Mouse (Mus musculus) limb, embryonic 15.5 days (tissue): Measurements from ENCODE around the gene Gnpat. TPM values are rescaled to one million over a fixed set of nuclear protein-coding genes. Genes with fewer than 3 reads are reported as not detected.

Source experiments
- ATAC-seq: fragments of 200-750 bp; cut with Nextera tagmentation; 2 replicates; pipeline ENCODE4 v1.8.0; 2017; ENCODE audit warnings: low read depth, moderate TSS enrichment; ENCODE audit not compliant: insufficient number of reproducible peaks, low FRiP score, low TSS enrichment
- H3K27ac ChIP-seq: fragments of 300-500 bp; sonication (generic); 2 replicates; pipeline ENCODE4 v1.5.1; 2015; ENCODE audit warnings: moderate library complexity, mild to moderate bottlenecking, inconsistent platforms
- H3K27me3 ChIP-seq: fragments of 300-500 bp; sonication (generic); 2 replicates; pipeline ENCODE4 v1.6.1; 2015; ENCODE audit warnings: inconsistent platforms
- H3K36me3 ChIP-seq: fragments of 300-500 bp; sonication (generic); 2 replicates; pipeline ENCODE4 v1.6.1; 2015; ENCODE audit warnings: inconsistent platforms
- H3K4me1 ChIP-seq: fragments of 300-500 bp; sonication (generic); 2 replicates; pipeline ENCODE4 v1.6.1; 2015; ENCODE audit warnings: inconsistent platforms
- H3K4me2 ChIP-seq: fragments of 300-500 bp; sonication (generic); 2 replicates; pipeline ENCODE4 v1.6.1; 2015; ENCODE audit warnings: mild to moderate bottlenecking, inconsistent platforms
- H3K4me3 ChIP-seq: fragments of 300-500 bp; sonication (generic); 2 replicates; pipeline ENCODE4 v1.5.1; 2015; ENCODE audit warnings: mild to moderate bottlenecking, inconsistent platforms
- H3K9ac ChIP-seq: fragments of 300-500 bp; sonication (generic); 2 replicates; pipeline ENCODE4 v1.6.1; 2015; ENCODE audit warnings: inconsistent platforms
- H3K9me3 ChIP-seq: fragments of 300-500 bp; sonication (generic); 2 replicates; pipeline ENCODE4 v1.6.1; 2016; ENCODE audit warnings: inconsistent platforms
- WGBS: fragments of 180-500 bp; shearing (Covaris S2); methylation state at CpG from one replicate; pipeline ENCODE4 v1.1.7; 2015; 5-methylcytosine and 5-hydroxymethylcytosine counted together
- polyA plus RNA-seq: library from polyadenylated mRNA; unstranded; fragments of >200 nt; fragmentation: Nextera tagmentation; extraction: Ambion mirVana; gene quantifications from 2 replicates; pipeline ENCODE4 v1.2.1, GENCODE M21; 2015

The Gnpat gene
- polyA plus RNA-seq, 1 experiment from 2014 or later, result 83.9 TPM

DNA sequence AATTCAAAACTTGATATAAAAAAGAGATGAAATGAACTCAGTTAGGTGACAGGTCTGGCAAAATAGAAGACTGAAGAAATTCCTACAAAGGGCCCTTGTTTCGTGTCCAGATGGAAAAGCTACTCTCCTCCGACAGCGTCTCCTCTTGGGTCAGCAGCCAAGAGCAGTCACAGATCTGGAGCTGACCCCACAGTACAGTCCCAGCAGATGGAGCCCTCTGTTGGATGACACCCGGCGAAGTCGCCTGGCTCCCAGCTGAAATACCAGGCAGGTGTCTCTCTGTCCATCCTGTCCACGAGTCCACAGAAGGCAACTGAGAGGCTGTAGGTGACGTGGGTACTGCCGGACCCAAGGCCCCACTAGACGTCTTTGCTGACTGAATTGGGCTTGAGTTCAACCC, 47.5 kb downstream of the Gnpat start:
- Histone ChIP-seq H3K4me1 (0 out of 2 replicates have a peak, but pooled peaks cover 2% of the 10 kb centered on the region), H3K36me3 (peaks cover 90% of the 10 kb centered on the region), H3K9ac (no peak overlapping the region), H3K27me3 (no peaks in the 10 kb centered on the region), H3K4me3 (no peak overlapping the region), H3K4me2 (no peak overlapping the region), H3K27ac (no peak overlapping the region), H3K9me3 (no peaks in the 10 kb centered on the region)
- no peak for ATAC-seq
- 85% methylated on average over 10 of the region's 10 CpGs for WGBS

DNA sequence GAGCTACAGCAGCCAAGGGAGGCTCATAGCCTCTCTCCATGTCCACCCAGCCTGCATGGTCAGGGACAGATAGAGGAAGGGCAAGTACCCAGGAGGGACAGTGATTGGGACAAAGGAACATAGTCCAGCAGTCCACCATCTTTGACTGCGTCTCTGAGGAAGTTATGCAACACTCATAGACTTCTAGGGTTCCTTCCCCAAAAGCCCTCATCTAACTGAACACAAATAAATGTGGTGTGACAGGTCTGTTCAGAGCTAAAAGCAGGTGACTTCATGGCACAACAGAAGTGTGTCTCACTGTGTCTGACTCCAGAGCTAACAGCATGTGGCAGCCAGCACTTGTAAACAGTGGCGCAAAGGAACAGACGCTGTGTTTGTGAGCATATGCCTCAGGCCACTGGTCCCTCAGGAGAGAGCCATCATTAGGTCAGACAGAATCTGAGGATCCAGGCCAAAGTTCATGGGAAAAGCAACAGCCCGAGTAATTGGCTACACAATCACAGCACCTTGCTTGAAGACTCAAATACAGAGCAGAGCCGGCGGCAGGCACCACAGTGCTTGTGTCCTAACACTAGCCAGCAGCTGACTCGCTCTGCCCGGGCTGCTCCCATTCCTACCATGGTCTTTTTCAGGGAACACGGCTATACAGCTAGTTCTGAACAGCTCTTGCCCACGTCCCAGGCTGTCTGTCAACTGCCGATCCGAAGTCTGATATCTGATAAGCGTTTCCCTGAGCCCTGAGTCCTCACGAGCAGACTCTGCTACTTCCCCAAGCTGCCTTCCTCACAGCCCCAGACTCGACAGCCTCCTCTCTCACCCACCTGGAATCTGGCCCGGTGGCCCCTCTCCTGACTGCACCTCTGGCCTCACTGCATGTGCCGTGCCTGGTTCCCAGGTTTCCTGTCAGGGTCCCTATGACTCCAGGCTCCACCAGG, 49.4 kb downstream of the Gnpat start:
- Histone ChIP-seq H3K4me1 (no peaks in the 10 kb centered on the region), H3K9me3 (no peaks in the 10 kb centered on the region), H3K4me3 (no peak overlapping the region), H3K27me3 (no peaks in the 10 kb centered on the region), H3K27ac (no peak overlapping the region), H3K36me3 (peaks cover 77% of the 10 kb centered on the region), H3K4me2 (no peak overlapping the region), H3K9ac (no peak overlapping the region)
- 72% methylated on average over 17 of the region's 17 CpGs for WGBS
- no peak for ATAC-seq

DNA sequence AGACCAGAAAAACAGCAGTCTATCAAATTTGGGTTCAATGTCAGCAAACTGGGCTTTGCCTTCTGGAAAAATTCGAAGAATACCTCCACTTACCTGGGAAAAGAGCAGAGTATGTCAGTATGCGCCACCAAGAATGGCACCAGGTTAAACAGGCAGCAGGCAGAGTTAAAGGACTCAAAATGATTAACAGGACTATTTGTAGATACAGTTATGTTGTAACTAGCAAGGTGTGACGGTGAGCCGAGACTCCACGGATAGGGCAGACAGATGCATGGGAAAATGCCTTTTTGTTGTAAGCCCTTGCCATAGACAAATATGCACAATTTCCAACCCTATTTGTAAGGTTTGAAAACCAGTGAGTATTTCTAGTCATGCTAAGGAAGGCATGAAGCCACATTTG, 51.2 kb downstream of the Gnpat start:
- ATAC-seq, result no peak
- WGBS, result 97% methylated on average over 5 of the region's 5 CpGs
- H3K9ac ChIP-seq, result no peak overlapping the region
- H3K4me3 ChIP-seq, result no peak overlapping the region
- peaks cover 7% of the 10 kb centered on the region; the same call in 1 of the 2 replicates for H3K4me1 ChIP-seq
- no peaks in the 10 kb centered on the region for H3K9me3 ChIP-seq
- peaks cover 60% of the 10 kb centered on the region for H3K36me3 ChIP-seq
- no peaks in the 10 kb centered on the region for H3K27me3 ChIP-seq
- H3K4me2 ChIP-seq, result no peak overlapping the region
- H3K27ac ChIP-seq, result no peak overlapping the region

DNA sequence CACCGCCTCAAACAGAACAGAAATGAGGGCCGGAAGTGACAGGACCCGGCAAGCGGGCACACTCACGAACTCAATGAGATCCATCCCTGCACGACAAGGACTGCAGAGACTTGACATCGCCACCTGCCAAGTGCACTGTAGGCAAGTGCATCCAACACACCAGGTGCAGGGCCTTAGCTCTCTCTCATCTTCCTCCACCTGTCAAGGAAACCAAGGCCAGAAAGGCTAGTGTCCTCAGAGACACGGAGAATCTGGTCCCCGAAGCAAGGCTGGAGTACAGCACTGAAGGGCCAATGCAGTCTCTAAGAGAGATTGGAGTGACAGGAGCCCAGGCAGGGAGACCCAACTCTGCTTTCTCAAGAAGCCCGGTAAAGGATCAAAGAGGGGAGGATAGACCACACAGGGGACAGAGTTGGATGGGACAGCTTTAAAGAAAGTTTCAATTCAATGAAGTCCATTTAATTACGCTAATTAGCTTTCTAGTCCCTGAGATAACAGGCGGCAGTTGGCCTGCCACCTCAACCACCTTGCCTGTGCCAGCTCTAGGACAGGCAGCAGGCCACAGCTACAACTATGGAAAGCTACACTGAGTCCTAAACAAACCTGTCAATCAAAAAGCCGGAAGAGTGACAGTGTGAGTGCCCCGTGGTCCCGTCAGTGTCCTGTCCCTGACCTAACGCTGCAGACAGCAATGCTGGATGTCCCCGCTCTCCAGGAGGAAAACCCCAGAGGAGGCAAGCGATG, 55.1 kb downstream of the Gnpat start:
- no peak overlapping the region for H3K27ac ChIP-seq
- H3K9me3 ChIP-seq, result no peaks in the 10 kb centered on the region
- WGBS, result 80% methylated on average over 18 of the region's 18 CpGs

DNA sequence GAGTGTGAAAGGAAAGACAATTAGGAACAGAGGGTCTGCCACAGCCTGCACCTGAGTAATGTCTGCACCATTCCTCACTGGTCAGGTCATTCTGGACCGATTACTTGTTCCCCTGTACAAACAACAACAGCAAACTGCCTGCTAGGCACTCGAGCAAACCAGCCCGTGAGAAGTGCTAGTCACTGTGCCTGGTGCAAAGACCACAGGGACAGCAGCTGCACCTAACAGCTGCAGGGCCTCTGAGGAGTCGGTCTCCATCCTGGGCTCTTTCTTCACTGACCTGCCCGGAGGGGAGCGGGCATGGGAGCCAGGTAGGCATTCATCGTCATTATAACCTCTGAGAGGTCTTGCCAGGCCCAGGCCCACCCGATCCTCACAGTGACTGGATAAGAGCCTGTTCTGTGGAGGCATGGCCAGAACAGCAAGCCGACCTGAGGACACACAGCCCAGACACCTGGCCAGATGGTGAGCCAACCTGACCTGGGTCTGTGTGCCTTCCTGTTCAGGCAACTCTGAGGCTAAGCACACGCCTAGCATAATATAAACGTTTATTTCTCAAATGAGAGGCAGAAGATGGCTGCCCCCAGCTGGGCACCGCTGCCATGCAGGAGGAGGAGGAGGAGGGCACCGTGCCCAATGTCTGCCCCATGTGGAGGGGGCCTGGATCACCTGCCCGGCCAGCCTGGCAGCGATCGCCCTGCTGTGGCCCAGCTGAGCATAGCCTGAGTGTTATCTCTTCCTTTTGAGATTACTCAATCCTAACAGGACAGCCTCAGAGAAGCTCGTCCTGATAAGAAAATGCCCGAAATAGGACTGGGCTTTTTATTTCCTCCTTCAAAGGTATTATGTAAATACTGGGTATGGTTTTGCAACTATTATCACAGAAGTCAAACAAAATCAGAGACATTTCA, 58.8 kb downstream of the Gnpat start:
- no peak overlapping the region for H3K9ac ChIP-seq
- peaks cover 42% of the 10 kb centered on the region for H3K4me1 ChIP-seq
- H3K4me3 ChIP-seq, result no peak overlapping the region
- no peaks in the 10 kb centered on the region for H3K9me3 ChIP-seq
- no peaks in the 10 kb centered on the region for H3K27me3 ChIP-seq
- H3K4me2 ChIP-seq, result no peak overlapping the region
- no peak overlapping the region for H3K27ac ChIP-seq
- 80% methylated on average over 18 of the region's 18 CpGs for WGBS
- H3K36me3 ChIP-seq, result 0 out of 2 replicates have a peak, but pooled peaks cover 7% of the 10 kb centered on the region
- no peak for ATAC-seq

More for the DNA sequence above, 55.1 kb downstream of the Gnpat start:
- H3K36me3 ChIP-seq, result peaks cover 28% of the 10 kb centered on the region
- peaks cover 26% of the 10 kb centered on the region for H3K4me1 ChIP-seq
- ATAC-seq, result no peak
- H3K9ac ChIP-seq, result no peak overlapping the region
- no peak overlapping the region for H3K4me3 ChIP-seq
- H3K4me2 ChIP-seq, result no peak overlapping the region
- H3K27me3 ChIP-seq, result no peaks in the 10 kb centered on the region

DNA sequence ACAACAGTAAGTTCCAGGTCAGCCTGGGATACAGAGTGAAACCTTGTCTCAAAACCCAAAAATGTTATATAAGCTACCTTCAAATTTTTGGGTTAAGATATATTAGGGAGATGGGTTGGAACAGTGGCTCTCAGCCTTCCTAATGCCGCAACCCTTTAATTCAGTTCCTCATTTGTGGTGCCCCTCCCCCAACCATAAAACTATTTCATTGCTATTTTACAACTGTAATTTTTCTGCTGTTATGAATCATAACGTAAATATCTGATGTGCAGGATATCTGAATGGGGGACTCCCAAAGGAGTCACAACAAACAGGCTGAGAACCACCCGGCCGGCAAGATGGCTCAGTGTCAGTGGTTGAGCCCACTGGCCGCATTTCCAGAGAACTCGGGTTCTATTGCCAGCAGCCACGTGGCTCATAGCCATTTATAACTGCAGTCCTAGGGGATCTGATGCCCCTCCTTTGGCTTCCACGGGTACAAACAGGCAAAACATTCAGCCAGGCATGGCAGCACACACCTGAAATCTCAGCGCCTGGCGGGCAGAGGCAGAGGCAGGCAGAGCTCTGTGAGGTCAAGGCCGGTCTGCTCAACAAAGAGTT, 59.8 kb downstream of the Gnpat start:
- Histone ChIP-seq H3K4me1 (peaks cover 50% of the 10 kb centered on the region), H3K36me3 (0 out of 2 replicates have a peak, but pooled peaks cover 7% of the 10 kb centered on the region), H3K9me3 (no peaks in the 10 kb centered on the region), H3K9ac (no peak overlapping the region), H3K4me3 (no peak overlapping the region), H3K27me3 (no peaks in the 10 kb centered on the region), H3K4me2 (no peak overlapping the region), H3K27ac (no peak overlapping the region)
- ATAC-seq, result no peak
- 65% methylated on average over 11 of the region's 11 CpGs for WGBS

DNA sequence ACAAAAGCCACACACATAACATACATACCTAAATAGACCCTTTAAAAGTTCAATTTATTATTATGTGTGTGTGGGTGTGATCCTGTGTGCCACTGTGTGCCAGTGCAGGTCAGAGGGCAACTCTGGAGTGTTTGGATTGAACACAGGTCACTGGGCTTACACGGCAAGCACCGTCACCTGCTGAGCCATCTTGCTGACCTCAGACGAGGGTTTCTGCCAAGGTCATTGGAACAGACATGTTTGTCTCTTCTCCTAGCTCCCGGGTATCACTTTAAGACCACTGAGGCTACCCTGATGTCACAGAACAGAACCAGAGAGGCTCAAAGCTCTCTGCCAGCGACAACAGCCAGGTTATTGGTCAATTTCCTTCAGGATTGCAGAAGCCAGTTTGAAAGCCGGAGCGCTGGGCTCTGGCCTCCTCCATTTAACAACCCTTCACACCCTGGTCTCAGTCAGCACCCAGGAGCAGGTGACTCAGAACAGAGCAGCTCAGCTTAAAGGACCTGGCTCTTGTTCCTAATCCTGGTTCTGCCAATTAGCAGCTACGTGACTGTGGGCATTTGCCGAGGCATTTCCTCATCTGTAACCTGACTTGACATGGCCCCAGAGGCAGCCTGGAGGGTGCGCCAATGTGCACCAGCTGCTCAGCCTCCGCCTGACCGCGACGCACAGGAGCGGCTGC, 61.3 kb downstream of the Gnpat start:
- WGBS, result 80% methylated on average over 15 of the region's 15 CpGs
- H3K27me3 ChIP-seq, result no peaks in the 10 kb centered on the region
- H3K4me2 ChIP-seq, result no peak overlapping the region
- H3K4me1 ChIP-seq, result peaks cover 43% of the 10 kb centered on the region
- H3K9ac ChIP-seq, result no peak overlapping the region
- 0 out of 2 replicates have a peak, but pooled peaks cover 7% of the 10 kb centered on the region for H3K36me3 ChIP-seq
- no peak overlapping the region for H3K4me3 ChIP-seq
- no peak for ATAC-seq
- H3K27ac ChIP-seq, result no peak overlapping the region
- no peaks in the 10 kb centered on the region for H3K9me3 ChIP-seq

DNA sequence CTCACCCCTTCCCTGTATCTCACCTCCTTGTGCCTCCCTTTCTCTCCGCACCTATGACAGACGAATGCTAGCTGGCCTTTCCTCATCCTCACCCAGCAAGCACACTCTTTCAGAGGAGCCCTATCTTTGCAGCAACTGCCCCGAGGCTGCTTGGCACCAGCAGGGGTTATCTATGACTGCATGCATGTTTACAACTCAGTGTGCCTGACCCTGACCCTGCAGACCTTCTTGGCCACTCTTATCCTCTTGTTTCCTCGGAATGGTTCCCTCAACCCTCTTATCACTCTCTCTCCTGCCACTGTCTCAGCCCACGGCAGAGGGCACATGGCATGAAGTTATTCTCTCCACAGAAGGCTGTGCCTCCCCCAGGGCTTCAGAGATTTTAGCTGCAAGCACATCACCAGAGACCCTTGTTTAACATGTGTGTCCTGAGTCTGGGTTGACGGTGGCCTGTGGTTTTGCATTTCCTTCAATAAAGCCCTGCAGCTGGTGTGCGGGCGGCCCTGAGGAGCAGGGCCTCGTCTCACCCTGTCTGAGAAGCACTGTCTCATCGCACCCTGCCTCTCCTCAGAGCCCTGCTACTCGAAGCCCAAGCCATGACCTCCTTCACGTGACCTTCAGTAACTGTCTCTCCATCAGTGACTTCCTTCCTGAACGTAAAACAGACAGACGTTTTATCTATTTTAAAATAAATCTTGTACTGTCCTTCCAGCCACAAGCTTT, 62.9 kb downstream of the Gnpat start:
- no peak overlapping the region for H3K4me2 ChIP-seq
- ATAC-seq, result no peak
- H3K27me3 ChIP-seq, result no peaks in the 10 kb centered on the region
- H3K27ac ChIP-seq, result 0 out of 2 replicates have a peak overlapping the region, but pooled peaks have one; percentile 57
- 67% methylated on average over 14 of the region's 14 CpGs for WGBS
- H3K4me1 ChIP-seq, result peaks cover 48% of the 10 kb centered on the region
- no peak overlapping the region for H3K4me3 ChIP-seq
- no peak overlapping the region for H3K9ac ChIP-seq
- H3K9me3 ChIP-seq, result no peaks in the 10 kb centered on the region
- 0 out of 2 replicates have a peak, but pooled peaks cover 7% of the 10 kb centered on the region for H3K36me3 ChIP-seq

DNA sequence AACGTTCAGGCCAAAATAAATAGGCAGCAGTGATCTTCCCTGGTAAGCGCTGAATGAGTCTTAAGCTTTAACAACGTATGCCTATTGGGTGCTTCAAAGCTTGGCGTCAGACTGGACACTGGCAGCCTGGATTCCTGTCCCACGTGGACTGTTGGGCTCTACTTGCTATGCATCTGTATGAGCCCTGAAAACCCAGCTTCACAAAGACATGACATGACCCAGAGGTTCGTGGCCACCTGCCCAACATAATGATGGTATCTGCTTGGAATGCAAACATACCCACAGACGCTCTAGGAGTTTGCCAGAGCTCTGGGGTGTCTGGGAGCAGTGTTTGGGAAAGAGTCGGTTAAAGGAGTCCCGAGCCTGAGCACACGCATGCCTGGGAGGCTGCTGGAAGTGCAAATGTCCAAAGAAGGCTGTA, 63.5 kb downstream of the Gnpat start:
- Histone ChIP-seq H3K9ac (no peak overlapping the region), H3K27me3 (no peaks in the 10 kb centered on the region), H3K4me2 (no peak overlapping the region), H3K36me3 (0 out of 2 replicates have a peak, but pooled peaks cover 7% of the 10 kb centered on the region), H3K4me1 (peaks cover 47% of the 10 kb centered on the region), H3K9me3 (no peaks in the 10 kb centered on the region), H3K4me3 (no peak overlapping the region), H3K27ac (peak overlapping the region; percentile 57; the same call in 1 of the 2 replicates)
- ATAC-seq, result 0 out of 2 replicates have a peak, but pooled peaks have one; percentile 22
- 53% methylated on average over 10 of the region's 10 CpGs for WGBS

DNA sequence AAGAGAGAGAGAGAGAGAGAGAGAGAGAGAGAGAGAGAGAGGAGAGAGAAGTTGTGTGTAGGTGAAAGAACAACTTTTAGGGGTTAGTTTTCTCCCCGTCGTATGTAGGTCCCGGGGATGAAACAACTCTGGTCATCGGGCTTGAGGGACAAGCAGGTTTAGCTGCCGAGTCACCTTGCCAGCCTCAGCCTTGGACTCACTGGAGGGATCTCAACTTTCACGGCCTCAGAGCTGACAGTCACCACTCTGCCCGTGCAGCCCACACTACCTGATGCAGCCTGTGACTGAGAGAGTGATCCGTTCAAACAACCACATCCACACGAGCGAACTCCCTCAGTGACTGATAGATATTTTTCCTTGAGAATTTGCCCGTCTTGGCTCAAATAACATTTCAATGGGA, 66.2 kb downstream of the Gnpat start:
- no peak overlapping the region for H3K4me2 ChIP-seq
- no peaks in the 10 kb centered on the region for H3K9me3 ChIP-seq
- H3K9ac ChIP-seq, result no peak overlapping the region
- no peak overlapping the region for H3K4me3 ChIP-seq
- H3K4me1 ChIP-seq, result peaks cover 30% of the 10 kb centered on the region
- H3K36me3 ChIP-seq, result 0 out of 2 replicates have a peak, but pooled peaks cover 7% of the 10 kb centered on the region
- 80% methylated on average over 11 of the region's 11 CpGs for WGBS
- ATAC-seq, result no peak
- no peaks in the 10 kb centered on the region for H3K27me3 ChIP-seq
- no peak overlapping the region for H3K27ac ChIP-seq
